Mouse (Mus musculus): ENCODE results near the gene Olfr120. TPM values are rescaled to one million over a fixed set of nuclear protein-coding genes. Genes with fewer than 3 reads are reported as not detected.
"Not testable (repeated sequence)": the region's sequence is repeated elsewhere in the genome, so short reads cannot be mapped to it uniquely, and the experiment has no call there.

Gene Olfr120
- polyA plus RNA-seq (2015; fragmentation: Nextera tagmentation; extraction: Ambion mirVana): not detected in 2 replicates

DNA sequence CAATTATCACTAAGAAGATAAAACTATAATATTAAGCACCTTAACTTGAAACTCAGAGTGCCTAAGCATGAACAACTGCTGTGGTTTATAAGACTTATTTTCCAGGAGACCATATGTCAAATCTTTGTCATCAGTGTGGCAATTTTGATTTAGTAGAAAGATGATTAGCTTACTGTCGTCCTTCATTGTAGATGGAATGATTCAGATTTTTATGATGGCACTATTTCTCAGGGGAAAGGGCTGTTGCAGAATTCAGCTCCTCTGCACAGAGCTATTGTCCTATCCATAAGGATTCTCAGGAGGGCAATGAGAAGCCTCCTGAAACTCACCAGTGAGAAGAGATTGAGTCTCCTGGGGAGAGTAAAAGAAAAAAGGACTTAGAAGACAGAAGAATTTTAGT lies at the start of gene Olfr120:
Gene Olfr120 (plus strand): TSS at position 301 of the 400 bp plus-strand sequence.
- Histone ChIP-seq H3K9ac (ENCODE audit: low read depth, low read length) (no peak within 1 kb of the TSS), H3K4me1 (replicated peaks; ENCODE audit: control insufficient read depth, insufficient read depth, low read length) (no peaks in the 10 kb centered on the region), H3K27me3 (replicated peaks; ENCODE audit: control insufficient read depth, insufficient read depth, low read length) (no peaks in the 10 kb centered on the region), H3K9me3 (ENCODE audit: control insufficient read depth) (no peaks in the 10 kb centered on the region), H3K4me2 (replicated peaks; ENCODE audit: low read depth) (no peak within 1 kb of the TSS), H3K27ac (ENCODE audit: low read depth, low read length) (no peak within 1 kb of the TSS), H3K4me3 (ENCODE audit: low read depth, low read length) (no peak within 1 kb of the TSS), H3K36me3 (ENCODE audit: control insufficient read depth, insufficient read depth) (no peaks in the 10 kb centered on the region)
- no peak for TF ChIP-seq CTCF (IDR thresholded peaks at IDR 0.05; ENCODE audit: low read depth)
- no peak for ATAC-seq
- WGBS: 77% methylated on average over 1 of the region's 1 CpGs

DNA sequence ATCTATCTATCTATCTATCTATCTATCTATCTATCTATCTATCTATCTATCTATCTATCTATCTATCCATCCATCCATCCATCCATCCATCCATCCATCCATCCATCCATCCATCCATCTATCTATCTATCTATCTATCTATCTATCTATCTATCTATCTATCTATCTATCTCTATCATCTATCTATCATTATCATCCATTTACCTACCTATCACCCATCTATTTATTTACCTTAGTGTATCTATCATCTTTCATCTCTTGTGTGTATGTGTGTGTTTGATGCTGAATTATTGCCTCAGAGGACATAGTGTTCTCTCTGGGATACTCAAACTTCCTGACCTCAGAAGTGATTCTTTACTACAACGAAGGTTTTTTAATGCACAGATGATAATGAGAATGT lies 25.3 kb upstream of the Olfr120 start, which contains the start of gene Olfr119:
Gene Olfr119 (plus strand): TSS at position 301 of the 400 bp plus-strand sequence.
- H3K4me1 ChIP-seq (replicated peaks; ENCODE audit: control insufficient read depth, insufficient read depth, low read length); ATAC-seq; H3K36me3 ChIP-seq (ENCODE audit: control insufficient read depth, insufficient read depth); H3K4me3 ChIP-seq (ENCODE audit: low read depth, low read length); H3K9ac ChIP-seq (ENCODE audit: low read depth, low read length); H3K27me3 ChIP-seq (replicated peaks; ENCODE audit: control insufficient read depth, insufficient read depth, low read length); H3K9me3 ChIP-seq (ENCODE audit: control insufficient read depth); H3K4me2 ChIP-seq (replicated peaks; ENCODE audit: low read depth); H3K27ac ChIP-seq (ENCODE audit: low read depth, low read length): not testable (repeated sequence)
- WGBS: 58% methylated on average over 1 of the region's 1 CpGs

DNA sequence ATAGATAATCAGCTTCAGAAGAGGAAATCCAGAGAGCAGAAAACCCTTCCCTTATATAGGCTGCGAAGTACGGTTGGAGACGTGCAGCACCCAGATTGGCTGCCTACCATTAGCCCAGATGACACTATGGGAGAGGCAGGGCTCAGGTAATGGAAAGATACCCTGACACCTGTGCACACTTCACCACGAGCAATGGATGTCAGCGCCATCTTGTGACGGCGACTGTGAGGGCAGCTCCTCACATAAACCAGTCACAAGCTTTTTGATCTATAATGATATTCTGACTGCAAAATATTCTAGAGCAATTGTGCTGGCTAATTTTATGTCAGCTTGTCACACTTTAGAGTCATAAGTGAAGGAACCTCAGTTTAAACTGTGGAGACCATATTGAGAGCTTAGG lies 16.5 kb downstream of the Olfr120 start:
- Histone ChIP-seq H3K4me3 (ENCODE audit: low read depth, low read length) (no peak overlapping the region), H3K36me3 (ENCODE audit: control insufficient read depth, insufficient read depth) (no peaks in the 10 kb centered on the region), H3K27ac (ENCODE audit: low read depth, low read length) (no peak overlapping the region), H3K27me3 (replicated peaks; ENCODE audit: control insufficient read depth, insufficient read depth, low read length) (no peaks in the 10 kb centered on the region), H3K4me1 (replicated peaks; ENCODE audit: control insufficient read depth, insufficient read depth, low read length) (no peaks in the 10 kb centered on the region), H3K9me3 (ENCODE audit: control insufficient read depth) (no peaks in the 10 kb centered on the region), H3K4me2 (replicated peaks; ENCODE audit: low read depth) (no peak overlapping the region), H3K9ac (ENCODE audit: low read depth, low read length) (no peak overlapping the region)
- WGBS: 54% methylated on average over 7 of the region's 7 CpGs
- peak; percentile 57 for TF ChIP-seq CTCF (IDR thresholded peaks at IDR 0.05; ENCODE audit: low read depth)
- ATAC-seq: no peak

DNA sequence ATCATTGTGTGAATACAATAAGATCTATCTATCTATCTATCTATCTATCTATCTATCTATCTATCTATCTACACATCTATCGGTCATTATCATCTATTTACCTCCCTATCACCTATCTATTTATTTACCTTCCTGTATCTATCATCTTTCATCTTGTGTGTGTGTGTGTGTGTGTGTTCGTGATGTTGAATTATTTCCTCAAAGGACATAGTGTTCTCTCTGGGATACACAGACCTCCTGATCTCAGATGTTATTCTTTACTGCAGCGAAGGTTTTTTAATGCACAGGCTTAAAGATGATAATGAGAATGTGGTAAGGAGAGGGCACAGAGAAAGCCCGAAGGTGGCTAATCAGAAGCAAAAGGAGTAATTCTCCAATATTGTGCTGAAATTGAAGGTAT lies 46.7 kb downstream of the Olfr120 start, which contains the start of gene Olfr122:
Gene Olfr122 (plus strand): TSS at position 301 of the 400 bp plus-strand sequence.
- WGBS: 81% methylated on average over 4 of the region's 4 CpGs
- no peak within 1 kb of the TSS for H3K4me2 ChIP-seq (replicated peaks; ENCODE audit: low read depth)
- no peaks in the 10 kb centered on the region for H3K36me3 ChIP-seq (ENCODE audit: control insufficient read depth, insufficient read depth)
- no peak for ATAC-seq
- H3K4me3 ChIP-seq (ENCODE audit: low read depth, low read length): no peak within 1 kb of the TSS
- TF ChIP-seq CTCF (IDR thresholded peaks at IDR 0.05; ENCODE audit: low read depth): no peak
- H3K9me3 ChIP-seq (ENCODE audit: control insufficient read depth): no peaks in the 10 kb centered on the region
- no peak within 1 kb of the TSS for H3K9ac ChIP-seq (ENCODE audit: low read depth, low read length)
- H3K4me1 ChIP-seq (replicated peaks; ENCODE audit: control insufficient read depth, insufficient read depth, low read length): no peaks in the 10 kb centered on the region
- no peak within 1 kb of the TSS for H3K27ac ChIP-seq (ENCODE audit: low read depth, low read length)
- H3K27me3 ChIP-seq (replicated peaks; ENCODE audit: control insufficient read depth, insufficient read depth, low read length): no peaks in the 10 kb centered on the region

Other genes with a start within 250 kb of the Olfr120 start
- gene H2-M2, start 238.3 kb upstream of the Olfr120 start, polyA plus RNA-seq (2015; fragmentation: Nextera tagmentation; extraction: Ambion mirVana): 0.12 and 0.18 TPM in 2 replicates
- gene Olfr110, start 229.3 kb upstream of the Olfr120 start, polyA plus RNA-seq (2015; fragmentation: Nextera tagmentation; extraction: Ambion mirVana): not detected in 2 replicates
- not detected in 2 replicates for gene Olfr111, start 213.8 kb upstream of the Olfr120 start, polyA plus RNA-seq (2015; fragmentation: Nextera tagmentation; extraction: Ambion mirVana)
- not detected in 2 replicates for gene Olfr112, start 152.4 kb upstream of the Olfr120 start, polyA plus RNA-seq (2015; fragmentation: Nextera tagmentation; extraction: Ambion mirVana)
- not detected in 2 replicates for gene Olfr113, start 144.1 kb upstream of the Olfr120 start, polyA plus RNA-seq (2015; fragmentation: Nextera tagmentation; extraction: Ambion mirVana)
- not detected in 2 replicates for gene Olfr114, start 129.1 kb upstream of the Olfr120 start, polyA plus RNA-seq (2015; fragmentation: Nextera tagmentation; extraction: Ambion mirVana)
- not detected in 2 replicates for gene Olfr115, start 94.7 kb upstream of the Olfr120 start, polyA plus RNA-seq (2015; fragmentation: Nextera tagmentation; extraction: Ambion mirVana)
- gene Olfr116, start 94.6 kb upstream of the Olfr120 start, polyA plus RNA-seq (2015; fragmentation: Nextera tagmentation; extraction: Ambion mirVana): not detected in 2 replicates
- not detected in 2 replicates for gene Olfr117, start 58.0 kb upstream of the Olfr120 start, polyA plus RNA-seq (2015; fragmentation: Nextera tagmentation; extraction: Ambion mirVana)
- gene Olfr118, start 54.8 kb upstream of the Olfr120 start, polyA plus RNA-seq (2015; fragmentation: Nextera tagmentation; extraction: Ambion mirVana): not detected in 2 replicates
- not detected in 2 replicates for gene Olfr119, start 25.2 kb upstream of the Olfr120 start, polyA plus RNA-seq (2015; fragmentation: Nextera tagmentation; extraction: Ambion mirVana)
- not detected in 2 replicates for gene Olfr121, start 27.0 kb downstream of the Olfr120 start, polyA plus RNA-seq (2015; fragmentation: Nextera tagmentation; extraction: Ambion mirVana)
- not detected in 2 replicates for gene Olfr122, start 46.8 kb downstream of the Olfr120 start, polyA plus RNA-seq (2015; fragmentation: Nextera tagmentation; extraction: Ambion mirVana)
- gene Olfr123, start 71.7 kb downstream of the Olfr120 start, polyA plus RNA-seq (2015; fragmentation: Nextera tagmentation; extraction: Ambion mirVana): not detected in 2 replicates
- gene Olfr124, start 78.1 kb downstream of the Olfr120 start, polyA plus RNA-seq (2015; fragmentation: Nextera tagmentation; extraction: Ambion mirVana): not detected in 2 replicates
- gene Olfr125, start 111.1 kb downstream of the Olfr120 start, polyA plus RNA-seq (2015; fragmentation: Nextera tagmentation; extraction: Ambion mirVana): not detected in 2 replicates
- not detected in 2 replicates for gene Olfr126, start 125.7 kb downstream of the Olfr120 start, polyA plus RNA-seq (2015; fragmentation: Nextera tagmentation; extraction: Ambion mirVana)
- not detected in 2 replicates for gene Olfr127, start 178.6 kb downstream of the Olfr120 start, polyA plus RNA-seq (2015; fragmentation: Nextera tagmentation; extraction: Ambion mirVana)
- gene Olfr128, start 198.7 kb downstream of the Olfr120 start, polyA plus RNA-seq (2015; fragmentation: Nextera tagmentation; extraction: Ambion mirVana): not detected in 2 replicates
- not detected in 2 replicates for gene Olfr761, start 231.3 kb downstream of the Olfr120 start, polyA plus RNA-seq (2015; fragmentation: Nextera tagmentation; extraction: Ambion mirVana)